Mouse (Mus musculus) heart, embryonic 12.5 days (tissue): Measurements from ENCODE around the gene Gm21987. TPM values are rescaled to one million over a fixed set of nuclear protein-coding genes. Genes with fewer than 3 reads are reported as not detected.

ENCODE experiments used
- ATAC-seq: fragments of 200-750 bp; cut with Nextera tagmentation; 2 replicates; pipeline ENCODE4 v1.8.0; 2017; ENCODE audit warnings: moderate TSS enrichment, moderate library complexity; ENCODE audit not compliant: insufficient number of reproducible peaks, low FRiP score
- H3K27ac ChIP-seq: fragments of 300-500 bp; sonication (generic); 2 replicates; pipeline ENCODE4 v1.5.1; 2016; ENCODE audit warnings: mild to moderate bottlenecking, moderate library complexity; ENCODE audit not compliant: poor library complexity, severe bottlenecking
- H3K27me3 ChIP-seq: fragments of 300-500 bp; sonication (generic); replicated peaks from 2 replicates; pipeline ENCODE4 v1.6.1; 2016; ENCODE audit warnings: mild to moderate bottlenecking, moderate library complexity
- H3K36me3 ChIP-seq: fragments of 300-500 bp; sonication (generic); 2 replicates; pipeline ENCODE4 v1.6.1; 2016; ENCODE audit warnings: mild to moderate bottlenecking, moderate library complexity
- H3K4me1 ChIP-seq: fragments of 300-500 bp; sonication (generic); replicated peaks from 2 replicates; pipeline ENCODE4 v1.6.1; 2016; ENCODE audit warnings: mild to moderate bottlenecking
- H3K4me2 ChIP-seq: fragments of 300-500 bp; sonication (generic); 2 replicates; pipeline ENCODE4 v1.6.1; 2016; ENCODE audit warnings: mild to moderate bottlenecking, moderate library complexity
- H3K4me3 ChIP-seq: fragments of 300-500 bp; sonication (generic); 2 replicates; pipeline ENCODE4 v1.5.1; 2016; ENCODE audit warnings: mild to moderate bottlenecking
- H3K9ac ChIP-seq: fragments of 300-500 bp; sonication (generic); 2 replicates; pipeline ENCODE4 v1.6.1; 2016; ENCODE audit warnings: mild to moderate bottlenecking, moderate library complexity
- H3K9me3 ChIP-seq: fragments of 300-500 bp; sonication (generic); replicated peaks from 2 replicates; pipeline ENCODE4 v1.6.1; 2016; ENCODE audit warnings: mild to moderate bottlenecking, moderate library complexity
- WGBS: fragments of 180-500 bp; shearing (Covaris S2); methylation state at CpG from one replicate; pipeline ENCODE4 v1.1.7; 2016; 5-methylcytosine and 5-hydroxymethylcytosine counted together
- polyA plus RNA-seq: library from polyadenylated mRNA; unstranded; fragments of >200 nt; fragmentation: Nextera tagmentation; extraction: Ambion mirVana; gene quantifications from 2 replicates; pipeline ENCODE4 v1.2.1, GENCODE M21; 2016

Gene Gm21987
- polyA plus RNA-seq, 1 experiment from 2014 or later: 2.5 TPM

- peaks cover 9% of the 10 kb centered on the region for H3K4me1 ChIP-seq
- H3K9ac ChIP-seq: no peak overlapping the region
- no peak overlapping the region for H3K27ac ChIP-seq
- no peak for ATAC-seq
- no peaks in the 10 kb centered on the region for H3K36me3 ChIP-seq
- 92% methylated on average over 8 of the region's 8 CpGs for WGBS
- no peaks in the 10 kb centered on the region for H3K9me3 ChIP-seq
- H3K4me2 ChIP-seq: no peak overlapping the region
- no peak overlapping the region for H3K4me3 ChIP-seq
- H3K27me3 ChIP-seq: no peaks in the 10 kb centered on the region
Observed at GRCm38 (mm10) chr16:38408416-38408815, 61.6 kb downstream of the Gm21987 start.

Other genes starting within 250 kb of the Gm21987 start
- not detected in 2 replicates for gene Nr1i2, start 52.2 kb upstream of the Gm21987 start, polyA plus RNA-seq
- 0.09 TPM in 1 of 2 replicates, not detected in the other for gene Maats1, start 4.9 kb upstream of the Gm21987 start, polyA plus RNA-seq
- 301 and 307 TPM in 2 replicates for gene Cox17, start within 50 bp of the Gm21987 start, polyA plus RNA-seq
- 308 and 330 TPM in 2 replicates for gene Popdc2, start 15.2 kb downstream of the Gm21987 start, polyA plus RNA-seq
- 0.17 and 0.28 TPM in 2 replicates for gene Pla1a, start 86.1 kb downstream of the Gm21987 start, polyA plus RNA-seq
- gene Adprh, start 105.7 kb downstream of the Gm21987 start, polyA plus RNA-seq: 115 TPM in 2 replicates
- gene Cd80, start 108.5 kb downstream of the Gm21987 start, polyA plus RNA-seq: 0.60 and 0.73 TPM in 2 replicates
- 33.5 and 35.6 TPM in 2 replicates for gene Timmdc1, start 175.6 kb downstream of the Gm21987 start, polyA plus RNA-seq
- gene Poglut1, start 203.2 kb downstream of the Gm21987 start, polyA plus RNA-seq: 40.5 and 42.0 TPM in 2 replicates
- 66.2 and 74.5 TPM in 2 replicates for gene Tmem39a, start 211.7 kb downstream of the Gm21987 start, polyA plus RNA-seq